Mouse (Mus musculus): ENCODE measurements at regions not wholly inside any gene's neighbourhood (a gene's known extent, or its start where the extent isn't known, plus 50 kb on each side); places are given as distances from the start of the nearest gene placed in this dataset.

- Histone ChIP-seq H3K4me2 (replicated peaks; ENCODE audit: low read depth, low read length) (no peak overlapping the region), H3K9ac (replicated peaks; ENCODE audit: low read depth) (no peak overlapping the region), H3K4me3 (ENCODE audit: low read depth, low read length) (no peak overlapping the region), H3K4me1 (ENCODE audit: insufficient read depth, low read depth, low read length) (no peaks in the 10 kb centered on the region), H3K36me3 (ENCODE audit: insufficient read depth, low read length) (no peaks in the 10 kb centered on the region), H3K9me3 (ENCODE audit: low read length) (no peaks in the 10 kb centered on the region), H3K27me3 (replicated peaks; ENCODE audit: insufficient read depth, low read length) (no peaks in the 10 kb centered on the region), H3K27ac (ENCODE audit: low read length) (no peak overlapping the region)
- ATAC-seq = no peak
- TF ChIP-seq CTCF (IDR thresholded peaks at IDR 0.05) (no peak), EP300 (IDR thresholded peaks at IDR 0.05) (no peak)
- WGBS = 41% methylated on average over 6 of the region's 6 CpGs
- no peak for DNase-seq (ENCODE audit: low spot score)
Measured at GRCm38 (mm10) chr9:27670032-27670740, 120.4 kb upstream of the Opcml start.

GRCm38 (mm10) chr9:27685325-27685724, 105.2 kb upstream of the Opcml start:
- H3K27me3 ChIP-seq (replicated peaks; ENCODE audit: insufficient read depth, low read length) = no peaks in the 10 kb centered on the region
- no peak overlapping the region for H3K27ac ChIP-seq (ENCODE audit: low read length)
- no peaks in the 10 kb centered on the region for H3K4me1 ChIP-seq (ENCODE audit: insufficient read depth, low read depth, low read length)
- H3K9me3 ChIP-seq (ENCODE audit: low read length) = no peaks in the 10 kb centered on the region
- ATAC-seq (no peak), DNase-seq (ENCODE audit: low spot score) (no peak)
- H3K9ac ChIP-seq (replicated peaks; ENCODE audit: low read depth) = no peak overlapping the region
- TF ChIP-seq CTCF (IDR thresholded peaks at IDR 0.05) (no peak), EP300 (IDR thresholded peaks at IDR 0.05) (no peak)
- H3K4me2 ChIP-seq (replicated peaks; ENCODE audit: low read depth, low read length) = no peak overlapping the region
- H3K36me3 ChIP-seq (ENCODE audit: insufficient read depth, low read length) = no peaks in the 10 kb centered on the region
- H3K4me3 ChIP-seq (ENCODE audit: low read depth, low read length) = no peak overlapping the region

GRCm38 (mm10) chr9:27691616-27692015, 99.0 kb upstream of the Opcml start:
- ATAC-seq = no peak
- Histone ChIP-seq H3K27ac (ENCODE audit: low read length) (no peak overlapping the region), H3K4me1 (ENCODE audit: insufficient read depth, low read depth, low read length) (0 out of 2 replicates have a peak, but pooled peaks cover 4% of the 10 kb centered on the region), H3K9me3 (ENCODE audit: low read length) (no peaks in the 10 kb centered on the region), H3K4me3 (ENCODE audit: low read depth, low read length) (no peak overlapping the region), H3K4me2 (replicated peaks; ENCODE audit: low read depth, low read length) (no peak overlapping the region), H3K36me3 (ENCODE audit: insufficient read depth, low read length) (no peaks in the 10 kb centered on the region), H3K27me3 (replicated peaks; ENCODE audit: insufficient read depth, low read length) (no peaks in the 10 kb centered on the region), H3K9ac (replicated peaks; ENCODE audit: low read depth) (no peak overlapping the region)
- 52% methylated on average over 4 of the region's 4 CpGs for WGBS
- TF ChIP-seq CTCF (IDR thresholded peaks at IDR 0.05) = no peak
- no peak for TF ChIP-seq EP300 (IDR thresholded peaks at IDR 0.05)
- DNase-seq (ENCODE audit: low spot score) = no peak

- no peak overlapping the region for H3K27ac ChIP-seq (ENCODE audit: low read length)
- ATAC-seq (no peak), DNase-seq (ENCODE audit: low spot score) (no peak)
- no peaks in the 10 kb centered on the region for H3K9me3 ChIP-seq (ENCODE audit: low read length)
- H3K9ac ChIP-seq (replicated peaks; ENCODE audit: low read depth) = no peak overlapping the region
- H3K4me2 ChIP-seq (replicated peaks; ENCODE audit: low read depth, low read length) = no peak overlapping the region
- H3K4me3 ChIP-seq (ENCODE audit: low read depth, low read length) = no peak overlapping the region
- no peak for TF ChIP-seq EP300 (IDR thresholded peaks at IDR 0.05)
- no peaks in the 10 kb centered on the region for H3K27me3 ChIP-seq (replicated peaks; ENCODE audit: insufficient read depth, low read length)
- H3K4me1 ChIP-seq (ENCODE audit: insufficient read depth, low read depth, low read length) = 0 out of 2 replicates have a peak, but pooled peaks cover 4% of the 10 kb centered on the region
- WGBS = 82% methylated on average over 3 of the region's 3 CpGs
- H3K36me3 ChIP-seq (ENCODE audit: insufficient read depth, low read length) = no peaks in the 10 kb centered on the region
Measured at GRCm38 (mm10) chr9:27692751-27693150, 97.8 kb upstream of the Opcml start.

GRCm38 (mm10) chr9:27694805-27695593, 95.6 kb upstream of the Opcml start:
- Histone ChIP-seq H3K9me3 (ENCODE audit: low read length) (no peaks in the 10 kb centered on the region), H3K27me3 (replicated peaks; ENCODE audit: insufficient read depth, low read length) (no peaks in the 10 kb centered on the region), H3K36me3 (ENCODE audit: insufficient read depth, low read length) (no peaks in the 10 kb centered on the region), H3K9ac (replicated peaks; ENCODE audit: low read depth) (no peak overlapping the region), H3K4me3 (ENCODE audit: low read depth, low read length) (no peak overlapping the region), H3K27ac (ENCODE audit: low read length) (no peak overlapping the region), H3K4me1 (ENCODE audit: insufficient read depth, low read depth, low read length) (peaks cover 7% of the 10 kb centered on the region; the same call in 1 of the 2 replicates), H3K4me2 (replicated peaks; ENCODE audit: low read depth, low read length) (no peak overlapping the region)
- WGBS = 44% methylated on average over 8 of the region's 8 CpGs
- TF ChIP-seq EP300 (IDR thresholded peaks at IDR 0.05) = peak; percentile 90
- no peak for TF ChIP-seq CTCF (IDR thresholded peaks at IDR 0.05)
- ATAC-seq (peak; percentile 92), DNase-seq (ENCODE audit: low spot score) (peak; percentile 89)

GRCm38 (mm10) chr9:27701559-27701958, 89.0 kb upstream of the Opcml start:
- H3K4me3 ChIP-seq (ENCODE audit: low read depth, low read length) = no peak overlapping the region
- no peak for ATAC-seq
- H3K9me3 ChIP-seq (ENCODE audit: low read length) = no peaks in the 10 kb centered on the region
- DNase-seq (ENCODE audit: low spot score) = no peak
- H3K4me2 ChIP-seq (replicated peaks; ENCODE audit: low read depth, low read length) = no peak overlapping the region
- no peaks in the 10 kb centered on the region for H3K27me3 ChIP-seq (replicated peaks; ENCODE audit: insufficient read depth, low read length)
- no peak overlapping the region for H3K27ac ChIP-seq (ENCODE audit: low read length)
- TF ChIP-seq CTCF (IDR thresholded peaks at IDR 0.05) (no peak), EP300 (IDR thresholded peaks at IDR 0.05) (no peak)
- WGBS = 72% methylated on average over 9 of the region's 9 CpGs
- no peaks in the 10 kb centered on the region for H3K36me3 ChIP-seq (ENCODE audit: insufficient read depth, low read length)
- no peak overlapping the region for H3K9ac ChIP-seq (replicated peaks; ENCODE audit: low read depth)
- peaks cover 4% of the 10 kb centered on the region; the same call in 1 of the 2 replicates for H3K4me1 ChIP-seq (ENCODE audit: insufficient read depth, low read depth, low read length)

Data from lung, postnatal 0 days (tissue).